Mouse (Mus musculus) midbrain, postnatal 0 days (tissue): ENCODE data around the gene Ttc21a. TPM values are rescaled to one million over a fixed set of nuclear protein-coding genes. Genes with fewer than 3 reads are reported as not detected.

Experiments
- ATAC-seq: fragments of 200-750 bp; cut with Nextera tagmentation; 2 replicates; pipeline ENCODE4 v1.8.0; 2017; ENCODE audit warnings: moderate number of reproducible peaks, mild to moderate bottlenecking, moderate TSS enrichment, moderate library complexity; ENCODE audit not compliant: low FRiP score
- DNase-seq: peaks from one replicate; pipeline ENCODE4 v3.0.0-alpha.2; 2015; ENCODE audit warnings: low spot score
- H3K27ac ChIP-seq: fragments of 300-500 bp; sonication (generic); 2 replicates; pipeline ENCODE4 v1.5.1; 2014; ENCODE audit warnings: low read depth, mild to moderate bottlenecking, low read length, mixed read lengths
- H3K27me3 ChIP-seq: fragments of 300-500 bp; sonication (generic); 2 replicates; pipeline ENCODE4 v1.6.1; 2014; ENCODE audit warnings: low read length, control low read depth, mixed read lengths; ENCODE audit not compliant: insufficient read depth
- H3K36me3 ChIP-seq: fragments of 300-500 bp; sonication (generic); 2 replicates; pipeline ENCODE4 v1.6.1; 2014; ENCODE audit warnings: low read length, control low read depth, mixed read lengths; ENCODE audit not compliant: insufficient read depth
- H3K4me1 ChIP-seq: fragments of 300-500 bp; sonication (generic); 2 replicates; pipeline ENCODE4 v1.6.1; 2014; ENCODE audit warnings: mild to moderate bottlenecking, control low read depth, antibody characterized with exemption, low read length, mixed read lengths; ENCODE audit not compliant: insufficient read depth
- H3K4me2 ChIP-seq: fragments of 300-500 bp; sonication (generic); 2 replicates; pipeline ENCODE4 v1.6.1; 2014; ENCODE audit warnings: low read depth, mild to moderate bottlenecking, low read length, mixed read lengths; ENCODE audit not compliant: poor library complexity, severe bottlenecking
- H3K4me3 ChIP-seq: fragments of 300-500 bp; sonication (generic); 2 replicates; pipeline ENCODE4 v1.5.1; 2014; ENCODE audit warnings: low read depth, mild to moderate bottlenecking, low read length, moderate library complexity
- H3K9ac ChIP-seq: fragments of 300-500 bp; sonication (generic); replicated peaks from 2 replicates; pipeline ENCODE4 v1.6.1; 2014; ENCODE audit warnings: mild to moderate bottlenecking, low read length, moderate library complexity, mixed read lengths; ENCODE audit not compliant: poor library complexity, severe bottlenecking
- H3K9me3 ChIP-seq: fragments of 300-500 bp; sonication (generic); 2 replicates; pipeline ENCODE4 v1.6.1; 2016; ENCODE audit warnings: low read length, control low read depth
- CTCF ChIP-seq: IDR thresholded peaks from 2 replicates; pipeline ENCODE4 v1.5.1; 2016; ENCODE audit warnings: antibody characterized with exemption, mild to moderate bottlenecking
- WGBS: fragments of 180-500 bp; shearing (Covaris S2); extraction: QIAGEN DNeasy Blood & Tissue Kit; methylation state at CpG from one replicate; pipeline ENCODE4 v1.1.7; 2014; 5-methylcytosine and 5-hydroxymethylcytosine counted together
- polyA plus RNA-seq: library from polyadenylated mRNA; unstranded; fragments of >200 nt; fragmentation: Nextera tagmentation; extraction: Ambion mirVana; gene quantifications from 2 replicates; pipeline ENCODE4 v1.2.1, GENCODE M21; 2015
- total RNA-seq: library from RNA; depleted of rRNA; stranded (reverse); fragments of >200 nt; gene quantifications from 2 replicates; pipeline ENCODE4 v1.2.3, GENCODE M21; 2014; rRNA removed

Ttc21a gene
- total and polyA plus RNA-seq, 2 experiments from 2014 or later: 1.4 to 4.6 TPM

DNA sequence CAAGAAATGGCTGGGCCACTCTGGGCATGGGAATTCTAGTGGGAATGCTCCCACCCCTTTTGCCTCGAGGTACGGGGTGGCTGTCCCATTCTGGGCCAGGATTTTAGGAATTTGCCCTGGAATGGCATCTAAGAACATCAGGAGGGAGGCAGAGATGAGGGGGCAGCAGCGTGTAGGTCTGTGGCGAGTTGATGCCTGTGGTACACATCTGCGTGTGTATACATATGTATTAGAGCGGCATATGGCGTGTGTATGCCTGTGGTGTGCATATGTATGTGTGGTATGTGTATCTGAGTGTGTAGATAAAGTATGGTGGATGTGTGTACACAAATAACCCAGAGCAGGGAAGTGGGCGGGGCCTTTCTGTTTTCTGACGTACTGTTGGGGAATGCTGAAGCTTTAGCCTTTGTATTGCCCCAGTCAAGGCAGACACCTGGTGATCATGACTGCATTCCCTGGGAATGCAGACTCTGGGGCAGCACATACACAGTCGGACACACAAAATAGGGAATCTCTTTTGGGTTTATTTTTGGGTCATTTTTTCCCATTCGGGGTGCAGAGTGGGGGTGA, 75.9 kb downstream of the Ttc21a start:
- no peak for ATAC-seq
- WGBS: 79% methylated on average over 11 of the region's 11 CpGs
- H3K4me3 ChIP-seq: no peak overlapping the region

DNA sequence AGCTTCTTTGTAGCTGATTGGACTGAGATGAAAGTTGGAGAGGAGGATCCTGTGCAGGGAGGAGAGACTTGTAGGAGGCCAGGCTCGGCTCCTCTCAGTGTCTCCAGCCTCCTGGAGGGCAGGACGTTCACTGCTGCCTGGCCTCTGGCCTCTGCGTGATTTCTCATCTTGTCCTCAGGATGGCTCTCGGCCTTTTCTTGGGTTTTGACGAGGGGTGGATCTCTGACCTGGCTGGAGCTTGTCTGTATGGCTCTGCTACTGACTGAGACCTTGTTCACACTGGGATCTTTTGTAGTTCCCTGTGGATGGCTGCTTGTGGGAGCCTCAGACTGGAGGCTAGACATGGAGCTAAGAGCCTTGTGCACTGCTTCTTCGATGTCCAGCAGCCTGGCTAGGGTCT, 77.4 kb downstream of the Ttc21a start:
- no peaks in the 10 kb centered on the region for H3K36me3 ChIP-seq
- 67% methylated on average over 6 of the region's 6 CpGs for WGBS
- no peaks in the 10 kb centered on the region for H3K9me3 ChIP-seq

More for the DNA sequence above, 75.9 kb downstream of the Ttc21a start:
- no peak overlapping the region for H3K4me2 ChIP-seq
- no peak for TF ChIP-seq CTCF
- H3K9me3 ChIP-seq: no peaks in the 10 kb centered on the region
- no peak overlapping the region for H3K9ac ChIP-seq
- H3K27me3 ChIP-seq: 0 out of 2 replicates have a peak, but pooled peaks cover 2% of the 10 kb centered on the region
- H3K4me1 ChIP-seq: no peaks in the 10 kb centered on the region
- DNase-seq: no peak
- H3K27ac ChIP-seq: no peak overlapping the region
- H3K36me3 ChIP-seq: no peaks in the 10 kb centered on the region

DNA sequence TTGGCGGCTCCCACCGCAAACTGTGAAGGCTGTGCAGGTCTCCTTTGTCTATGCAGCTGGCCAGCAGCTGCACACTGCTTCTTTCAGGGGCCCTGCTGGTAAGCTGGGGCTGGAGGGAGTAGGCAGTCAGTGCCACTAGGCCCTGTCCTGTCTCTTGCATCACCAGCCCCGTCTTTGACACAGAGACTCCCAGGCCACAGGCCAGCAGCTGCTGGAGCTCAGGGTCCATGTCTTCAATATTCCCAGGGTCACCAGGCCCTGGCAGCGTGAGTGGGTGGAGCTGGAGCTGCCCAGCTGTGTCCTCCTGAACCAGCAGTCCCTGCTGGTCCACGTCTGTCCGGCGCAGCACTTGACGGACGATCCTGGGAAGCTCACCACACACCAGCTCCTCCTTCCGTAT, 79.5 kb downstream of the Ttc21a start:
- 81% methylated on average over 10 of the region's 10 CpGs for WGBS

More for the DNA sequence above, 77.4 kb downstream of the Ttc21a start:
- H3K27ac ChIP-seq: no peak overlapping the region
- H3K27me3 ChIP-seq: 0 out of 2 replicates have a peak, but pooled peaks cover 2% of the 10 kb centered on the region
- no peak for TF ChIP-seq CTCF
- H3K4me1 ChIP-seq: no peaks in the 10 kb centered on the region
- no peak overlapping the region for H3K4me3 ChIP-seq
- H3K4me2 ChIP-seq: no peak overlapping the region
- DNase-seq (no peak), ATAC-seq (no peak)
- no peak overlapping the region for H3K9ac ChIP-seq

More for the DNA sequence above, 79.5 kb downstream of the Ttc21a start:
- no peak for DNase-seq
- Histone ChIP-seq H3K27ac (no peak overlapping the region), H3K36me3 (no peaks in the 10 kb centered on the region), H3K4me3 (no peak overlapping the region), H3K27me3 (0 out of 2 replicates have a peak, but pooled peaks cover 2% of the 10 kb centered on the region), H3K9ac (no peak overlapping the region), H3K4me1 (no peaks in the 10 kb centered on the region), H3K4me2 (no peak overlapping the region), H3K9me3 (no peaks in the 10 kb centered on the region)
- ATAC-seq: no peak
- TF ChIP-seq CTCF: no peak

Other genes starting within 250 kb of the Ttc21a start
- gene Scn10a, start 218.3 kb upstream of the Ttc21a start, total RNA-seq: not detected in 2 replicates
- not detected in 2 replicates for gene Scn10a, start 218.3 kb upstream of the Ttc21a start, polyA plus RNA-seq
- gene Scn11a, start 112.2 kb upstream of the Ttc21a start, total RNA-seq: 0.47 and 0.60 TPM in 2 replicates
- gene Scn11a, start 112.2 kb upstream of the Ttc21a start, polyA plus RNA-seq: 0.27 and 0.35 TPM in 2 replicates
- gene Wdr48, start 42.7 kb upstream of the Ttc21a start, total RNA-seq: 53.0 and 75.3 TPM in 2 replicates
- 48.8 and 49.5 TPM in 2 replicates for gene Wdr48, start 42.7 kb upstream of the Ttc21a start, polyA plus RNA-seq
- 19.0 and 22.2 TPM in 2 replicates for gene Gorasp1, start within 50 bp of the Ttc21a start, total RNA-seq
- gene Gorasp1, start within 50 bp of the Ttc21a start, polyA plus RNA-seq: 25.0 and 26.2 TPM in 2 replicates
- 1.7 and 1.9 TPM in 2 replicates for gene Csrnp1, start 47.1 kb downstream of the Ttc21a start, total RNA-seq
- gene Csrnp1, start 47.1 kb downstream of the Ttc21a start, polyA plus RNA-seq: 0.91 and 1.1 TPM in 2 replicates
- gene Xirp1, start 86.0 kb downstream of the Ttc21a start, total RNA-seq: 0.05 TPM in 1 of 2 replicates, not detected in the other
- gene Xirp1, start 86.0 kb downstream of the Ttc21a start, polyA plus RNA-seq: not detected in 2 replicates
- gene Cx3cr1, start 132.3 kb downstream of the Ttc21a start, total RNA-seq: 12.6 and 19.3 TPM in 2 replicates
- gene Cx3cr1, start 132.3 kb downstream of the Ttc21a start, polyA plus RNA-seq: 6.8 and 9.0 TPM in 2 replicates
- gene Ccr8, start 154.5 kb downstream of the Ttc21a start, total RNA-seq: not detected in 2 replicates
- gene Ccr8, start 154.5 kb downstream of the Ttc21a start, polyA plus RNA-seq: not detected in 2 replicates
- gene Slc25a38, start 172.8 kb downstream of the Ttc21a start, total RNA-seq: 46.6 and 60.0 TPM in 2 replicates
- 35.3 and 37.8 TPM in 2 replicates for gene Slc25a38, start 172.8 kb downstream of the Ttc21a start, polyA plus RNA-seq
- gene Rpsa, start 190.1 kb downstream of the Ttc21a start, total RNA-seq: 1,524 and 1,627 TPM in 2 replicates
- gene Rpsa, start 190.1 kb downstream of the Ttc21a start, polyA plus RNA-seq: 876 and 966 TPM in 2 replicates
- 1.4 TPM in 1 of 2 replicates, not detected in the other for gene Mobp, start 212.1 kb downstream of the Ttc21a start, total RNA-seq
- 0.15 and 0.16 TPM in 2 replicates for gene Mobp, start 212.1 kb downstream of the Ttc21a start, polyA plus RNA-seq